Mouse (Mus musculus) adrenal gland, postnatal 4 days (tissue): ENCODE measurements around the gene Vwa7. TPM values are rescaled to one million over a fixed set of nuclear protein-coding genes. Genes with fewer than 3 reads are reported as not detected.
"Not testable (repeated sequence)": the region's sequence is repeated elsewhere in the genome, so short reads cannot be mapped to it uniquely, and the experiment has no call there.

ENCODE experiments used
- DNase-seq, 2 experiments: peaks; one replicate each; pipeline ENCODE4 v3.0.0; 2021 to 2022; ENCODE audit warnings: low spot score in 2 of 2, mixed read lengths in 2 of 2
- total RNA-seq, 2 experiments: library from RNA; stranded (reverse); gene quantifications; 2 replicates each; pipeline ENCODE4 v1.2.3; 2021

The Vwa7 gene
- total RNA-seq, 2 experiments from 2014 or later: 1.2 to 1.5 TPM

DNA sequence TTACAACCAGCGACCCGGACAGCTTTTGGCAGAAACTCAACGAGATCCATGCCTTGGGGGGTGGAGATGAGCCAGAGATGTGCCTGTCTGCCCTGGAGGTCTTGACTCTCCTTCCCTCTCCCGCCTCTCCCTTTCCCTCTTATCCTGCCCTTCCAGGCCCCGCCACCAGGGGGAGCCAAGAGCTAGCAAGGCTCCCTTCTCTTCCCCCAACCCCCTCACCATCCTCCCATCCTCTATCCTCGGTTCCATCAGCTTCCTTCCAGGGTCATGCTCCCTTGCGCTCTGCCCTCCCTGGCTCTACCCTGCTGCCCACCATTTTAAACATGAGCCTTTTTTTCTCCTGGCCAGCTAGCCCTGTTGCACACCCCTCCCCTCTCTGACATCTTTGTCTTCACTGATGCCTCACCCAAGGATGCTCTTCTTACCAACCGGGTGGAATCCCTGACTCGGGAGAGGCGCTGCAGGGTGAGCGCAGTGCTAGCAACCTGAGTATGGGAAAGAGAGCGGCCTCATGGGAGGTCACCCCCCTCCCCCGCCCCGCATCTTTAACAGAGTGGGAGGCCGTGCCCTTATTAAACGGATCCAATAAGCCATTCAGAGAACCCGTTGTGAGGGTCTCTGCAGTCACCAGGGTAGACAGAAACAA lies 4.9 kb downstream of the Vwa7 start:
- DNase-seq: peak; percentile 77 to 85

DNA sequence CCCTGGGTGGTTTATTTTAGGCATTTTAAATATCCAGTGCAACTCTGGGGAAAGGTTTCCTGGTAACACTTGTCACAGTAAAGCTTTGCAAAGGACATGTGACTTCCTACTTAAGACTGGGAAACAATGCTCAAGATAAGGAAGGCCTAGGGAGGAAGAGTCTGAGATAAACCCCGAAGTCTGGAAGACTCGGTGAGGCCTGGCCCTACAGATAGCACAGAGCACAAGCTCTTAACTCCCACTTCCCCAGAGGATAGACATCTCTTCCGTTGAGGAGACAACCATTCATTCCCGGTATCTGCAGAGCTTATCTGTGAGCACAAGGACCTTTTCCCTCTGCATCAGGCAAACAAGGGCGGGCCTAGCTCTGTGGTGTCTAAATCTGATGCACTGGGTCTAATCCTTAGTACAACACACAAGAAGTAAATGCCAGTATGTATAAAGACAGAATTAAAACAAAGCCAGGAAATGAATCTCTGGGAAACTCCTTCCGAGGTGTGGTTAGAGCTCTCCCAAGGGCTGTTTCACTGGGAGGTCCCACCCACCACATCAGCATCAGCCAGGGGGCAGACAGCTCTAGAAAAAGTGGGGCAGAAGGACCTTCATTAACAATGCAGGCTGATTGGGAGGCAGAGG lies 5.6 kb downstream of the Vwa7 start:
- no peak for DNase-seq

DNA sequence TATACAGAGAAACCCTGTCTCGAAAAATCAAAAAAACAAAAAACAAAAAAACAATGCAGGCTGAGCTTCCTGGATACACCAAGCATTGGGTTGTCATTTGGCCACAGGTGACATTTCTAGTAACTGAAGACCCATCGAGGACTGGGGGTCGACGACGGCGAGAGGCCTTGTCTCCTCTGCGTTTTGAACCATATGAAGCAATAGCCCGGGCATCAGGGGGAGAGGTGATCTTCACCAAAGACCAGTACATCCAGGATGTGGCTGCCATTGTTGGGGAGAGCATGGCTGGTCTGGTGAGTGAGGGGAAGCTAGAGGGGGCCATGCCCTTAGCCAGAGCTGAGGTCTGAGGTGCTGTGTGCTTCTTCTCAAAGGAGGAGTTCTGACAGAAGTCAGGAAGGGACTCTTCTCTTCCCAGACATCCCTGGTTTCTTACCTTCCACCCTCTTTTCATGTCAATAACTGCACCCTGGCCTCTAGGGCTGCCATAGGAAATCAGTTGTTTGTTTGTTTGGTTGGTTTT lies 6.2 kb downstream of the Vwa7 start:
- no peak for DNase-seq

DNA sequence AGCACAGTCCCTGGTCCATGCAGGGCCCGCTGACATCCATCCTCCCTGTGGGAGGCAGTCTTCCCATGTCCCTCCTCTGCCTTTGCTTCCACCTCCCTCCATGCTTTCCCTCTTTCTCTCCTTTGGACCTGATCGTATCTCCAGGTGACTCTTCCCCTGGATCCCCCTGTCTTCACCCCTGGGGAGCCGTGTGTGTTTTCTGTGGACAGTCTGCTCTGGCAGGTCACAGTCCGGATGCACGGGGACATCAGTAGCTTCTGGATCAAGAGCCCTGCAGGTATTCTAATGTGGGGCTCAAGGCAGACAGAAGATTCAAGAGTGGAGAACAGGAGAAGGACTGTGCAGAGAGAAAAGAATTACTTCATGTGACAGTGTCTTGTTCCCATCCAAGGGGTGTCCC lies 6.8 kb downstream of the Vwa7 start:
- DNase-seq: no peak

DNA sequence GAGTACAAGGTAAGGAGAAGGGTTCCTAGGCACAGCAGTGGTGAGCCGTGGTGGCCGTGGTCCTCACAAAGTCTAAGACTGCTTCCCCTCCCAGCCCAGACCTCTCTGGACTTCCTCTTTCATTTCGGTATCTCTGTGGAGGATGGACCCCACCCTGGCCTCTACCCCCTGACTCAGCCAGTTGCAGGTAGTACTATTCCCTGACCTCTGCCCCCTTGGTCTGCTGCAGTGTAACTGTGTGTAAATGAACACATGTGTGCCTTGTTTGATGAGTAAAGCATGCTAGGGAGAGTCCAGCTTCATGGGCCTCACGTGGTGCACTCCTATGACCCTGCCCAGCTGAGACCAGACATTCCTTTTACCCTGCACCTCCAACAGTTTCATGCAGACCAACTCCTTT lies 7.4 kb downstream of the Vwa7 start:
- no peak for DNase-seq

DNA sequence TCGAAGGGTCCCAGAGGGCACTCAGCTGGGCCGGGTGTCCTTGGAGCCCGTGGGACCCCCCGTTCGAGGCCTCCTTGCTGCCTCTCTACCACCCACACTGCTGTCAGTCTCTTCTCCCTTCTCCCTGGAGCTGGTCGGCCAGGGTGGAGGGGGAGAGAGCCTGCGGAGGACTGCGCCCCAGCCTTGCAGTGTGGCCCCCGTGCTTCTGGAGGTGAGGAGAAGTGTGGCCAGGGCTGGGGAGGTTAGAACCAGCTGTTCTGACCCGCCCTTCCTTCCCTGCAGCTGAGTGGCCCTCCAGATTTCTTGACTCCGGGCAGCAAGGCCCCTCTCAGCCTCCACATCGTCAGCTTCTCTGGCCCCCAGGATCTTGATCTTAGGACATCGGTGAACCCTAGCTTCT lies 7.9 kb downstream of the Vwa7 start:
- DNase-seq: no peak

DNA sequence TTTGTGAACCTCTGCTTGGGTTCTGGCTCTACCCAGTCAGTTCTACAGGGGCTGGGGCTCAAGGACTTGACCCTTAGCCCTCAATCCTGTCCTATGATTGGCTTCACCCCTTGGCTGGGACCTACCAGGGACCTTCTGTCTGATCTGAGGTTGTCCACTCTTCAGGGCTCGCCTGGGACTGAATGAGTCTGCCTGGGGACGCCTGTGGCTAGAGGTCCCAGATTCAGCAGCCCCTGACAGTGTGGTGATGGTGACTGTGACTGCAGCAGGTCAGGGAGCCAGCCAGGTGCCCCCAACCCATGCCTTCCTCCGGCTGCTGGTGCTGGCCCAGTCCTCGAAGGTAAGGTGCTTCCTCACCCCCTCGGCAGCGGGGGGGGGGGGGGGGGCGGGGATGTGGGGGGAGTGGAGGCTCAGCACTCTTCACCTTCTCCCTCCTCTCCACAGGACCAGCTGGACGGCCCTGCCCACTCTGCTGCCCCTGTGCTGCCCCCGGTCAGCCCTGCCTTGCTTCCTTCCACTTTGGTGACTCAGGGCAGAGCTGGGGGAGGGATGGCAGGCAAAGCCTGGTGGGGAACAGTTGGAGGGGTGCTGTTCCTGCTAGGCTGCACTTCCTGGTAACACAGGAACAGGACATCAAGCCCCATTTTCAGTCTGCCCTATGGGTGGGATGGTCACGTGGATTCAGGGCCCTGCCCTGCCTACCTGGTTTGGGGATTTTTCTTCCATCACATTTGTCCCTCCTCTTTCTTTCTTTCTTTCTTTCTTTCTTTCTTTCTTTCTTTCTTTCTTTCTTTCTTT lies 8.5 kb downstream of the Vwa7 start:
- no peak for DNase-seq

DNA sequence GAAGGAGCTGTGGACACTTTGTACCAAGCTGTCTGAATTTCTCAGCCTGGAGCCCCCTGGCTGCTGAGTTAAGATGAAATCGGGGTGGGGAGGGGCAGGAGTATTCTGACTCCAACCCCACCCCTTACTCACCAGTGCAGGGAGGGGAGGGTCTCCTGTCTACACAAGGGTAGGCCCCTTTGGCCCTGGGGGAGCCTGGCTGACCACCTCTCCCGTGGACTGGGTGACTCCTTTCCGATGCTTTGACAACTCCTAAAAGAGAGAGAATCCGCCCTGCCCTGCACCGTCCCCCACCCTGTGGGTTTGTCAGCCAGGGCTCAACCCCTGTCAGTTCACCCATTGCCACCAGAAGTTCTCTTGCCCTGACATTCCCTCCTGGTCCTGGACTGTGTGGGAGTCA lies 9.8 kb downstream of the Vwa7 start:
- no peak for DNase-seq

DNA sequence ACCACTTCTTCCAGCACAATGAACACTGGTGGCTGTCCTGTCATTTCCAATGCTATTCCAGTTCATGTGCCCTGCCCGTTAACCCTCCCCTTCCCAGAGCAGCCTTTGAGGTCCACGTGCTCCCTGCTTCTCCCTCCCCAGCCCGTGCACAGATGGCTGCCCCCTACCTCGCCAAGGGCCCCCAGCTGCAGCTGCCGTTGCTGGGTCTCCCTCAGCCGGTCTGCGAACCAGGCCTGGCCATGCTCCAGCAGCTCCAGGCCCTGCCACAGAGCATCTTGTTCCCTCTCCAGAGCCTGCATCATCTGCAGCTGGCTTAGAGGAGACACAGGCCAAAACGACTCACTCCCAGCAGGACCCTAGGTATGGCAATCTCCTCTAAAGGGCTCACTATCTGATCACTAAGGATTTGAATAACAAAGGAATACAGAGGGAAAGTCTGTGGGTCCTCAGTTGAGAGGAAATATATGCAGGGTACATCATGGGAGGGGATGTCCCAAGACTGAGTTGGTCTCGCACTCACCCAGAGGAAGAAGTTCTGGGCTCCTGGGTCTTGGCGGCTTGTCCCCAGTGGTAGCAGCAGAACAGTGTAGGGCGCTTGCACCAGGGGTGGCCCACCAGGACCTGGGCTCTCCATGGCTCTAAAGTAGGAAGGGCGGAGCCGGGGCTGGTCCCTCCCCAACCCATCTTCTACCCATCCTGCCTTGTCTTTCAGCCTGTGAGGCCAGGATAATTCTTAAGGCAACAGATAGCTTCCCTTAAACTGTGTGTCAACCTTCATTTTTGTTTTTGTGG lies 11.1 kb downstream of the Vwa7 start, which contains the start of gene Sapcd1:
Gene Sapcd1 (minus strand): TSS at position 740 of the 792 bp plus-strand sequence.
- DNase-seq: no peak

DNA sequence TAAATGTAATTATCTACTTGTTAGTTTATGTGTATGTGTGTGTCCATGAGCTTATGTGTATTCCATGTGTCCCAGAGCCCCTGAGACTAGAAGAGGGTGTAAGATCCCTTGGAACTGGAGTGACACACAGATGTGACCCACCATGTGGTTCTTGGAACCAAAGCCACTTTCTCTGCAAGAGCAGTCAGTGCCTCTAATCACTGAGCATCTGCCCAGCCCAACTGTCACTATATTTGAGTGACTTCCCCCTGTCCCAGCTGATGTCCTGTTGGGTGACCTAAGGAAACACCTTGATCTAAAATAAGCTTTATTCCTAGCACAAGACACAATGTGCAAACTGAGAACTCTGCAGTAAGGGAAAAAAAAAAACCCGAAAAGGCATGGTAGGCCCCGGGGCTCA lies 11.9 kb downstream of the Vwa7 start:
- no peak for DNase-seq

DNA sequence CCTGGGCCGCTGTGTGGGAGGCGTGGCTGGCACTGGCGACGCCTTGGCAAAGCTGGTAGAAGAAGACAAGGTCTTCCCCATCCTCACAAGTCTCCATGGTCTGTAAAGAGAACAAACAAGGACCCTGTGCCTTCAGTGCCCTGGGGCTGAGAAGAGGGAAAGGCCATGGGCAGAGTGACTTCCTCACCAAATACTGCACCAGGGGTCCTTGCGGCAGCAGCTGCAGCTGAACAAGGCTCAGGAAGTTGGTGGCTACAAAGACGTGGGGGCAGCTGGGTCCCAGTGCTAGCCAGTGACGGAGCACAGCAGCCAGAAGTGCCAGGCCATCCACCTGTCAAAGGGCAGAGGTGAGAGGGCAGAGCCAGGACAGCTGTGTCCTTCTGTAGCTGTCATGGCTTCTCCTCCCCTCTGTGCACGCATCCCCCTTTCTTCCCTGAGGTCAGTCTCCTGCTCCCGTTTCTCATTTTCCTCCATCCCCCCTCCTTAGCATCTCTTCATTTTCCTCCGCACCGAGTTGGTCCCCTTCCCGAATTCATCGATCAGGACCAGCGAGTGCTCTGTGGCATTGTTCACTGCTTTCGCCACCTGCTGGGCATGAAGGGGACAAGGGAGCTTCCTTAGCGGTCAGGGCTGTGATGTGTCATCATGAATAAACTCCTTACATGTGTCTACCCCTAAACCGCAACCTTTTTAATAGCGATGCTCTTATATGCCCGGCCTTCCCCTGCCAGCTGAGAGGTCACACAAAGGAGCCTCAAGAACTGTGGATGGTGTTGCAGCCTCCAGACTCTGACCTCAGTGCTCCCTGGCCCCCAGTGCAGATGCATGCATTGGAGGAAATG lies 13.5 kb downstream of the Vwa7 start:
- no peak for DNase-seq

DNA sequence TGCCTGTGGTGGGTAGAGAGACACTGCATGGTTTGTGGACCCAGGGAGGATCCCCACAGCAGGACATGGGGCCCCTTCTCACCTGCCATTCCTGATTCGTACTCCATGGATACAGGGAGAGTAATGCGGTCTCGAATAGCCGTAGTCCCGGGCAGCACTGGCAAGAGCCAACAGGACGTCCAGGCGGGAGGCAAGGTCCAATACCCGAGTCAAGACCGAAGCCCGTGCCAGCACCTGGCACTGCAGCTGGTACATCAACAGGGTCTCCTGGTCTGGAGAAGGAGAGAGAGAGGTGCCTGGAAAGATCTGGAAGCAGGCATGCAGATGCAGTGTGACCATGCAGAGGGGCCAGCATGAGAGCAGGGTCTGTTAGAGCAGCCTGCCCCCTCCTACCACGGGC lies 14.9 kb downstream of the Vwa7 start:
- no peak for DNase-seq

DNA sequence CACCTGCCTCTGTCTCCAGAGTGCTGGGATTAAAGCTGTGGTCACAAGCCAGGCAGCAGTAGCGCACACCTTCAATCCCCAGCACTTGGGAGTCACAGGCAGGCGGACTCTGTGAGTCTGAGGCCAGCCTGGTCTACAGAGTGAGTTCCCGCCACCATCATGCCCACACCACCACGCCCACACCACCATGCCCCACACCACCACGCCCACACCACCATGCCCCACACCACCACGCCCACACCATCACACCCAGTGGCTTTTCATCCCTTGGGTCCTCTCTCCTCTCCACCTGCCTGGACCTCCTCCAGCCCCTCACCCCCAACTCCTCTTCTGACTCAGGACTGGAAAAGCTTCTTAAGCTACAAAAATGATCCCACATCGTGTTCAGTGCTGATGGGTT lies 15.5 kb downstream of the Vwa7 start:
- DNase-seq: no peak

DNA sequence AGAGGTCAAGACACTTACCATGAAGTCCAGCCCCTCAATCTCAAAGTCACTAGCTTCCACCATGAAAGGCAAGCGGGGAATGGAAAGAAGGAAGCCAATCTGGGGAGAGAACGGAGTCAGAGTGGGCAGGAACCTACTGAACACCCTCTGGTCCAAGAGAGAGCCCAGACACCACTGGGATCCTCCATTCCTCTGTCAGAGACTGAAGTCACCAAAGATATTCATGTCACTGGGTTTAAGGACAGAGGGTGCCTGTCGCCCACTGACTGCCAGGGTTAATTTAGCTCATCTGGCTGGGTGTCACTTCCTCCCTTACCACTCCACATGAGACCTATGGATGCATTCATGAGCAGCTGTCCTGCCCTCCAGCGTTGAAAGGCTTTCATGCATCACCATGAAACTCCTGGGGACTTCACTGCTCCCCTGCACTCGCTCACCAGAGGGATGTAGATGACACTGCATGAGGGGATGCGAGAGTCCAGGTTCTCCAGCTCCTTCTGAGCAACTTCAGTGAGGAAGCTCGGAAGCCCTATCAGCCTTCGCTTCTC lies 16.0 kb downstream of the Vwa7 start:
- DNase-seq: no peak

DNA sequence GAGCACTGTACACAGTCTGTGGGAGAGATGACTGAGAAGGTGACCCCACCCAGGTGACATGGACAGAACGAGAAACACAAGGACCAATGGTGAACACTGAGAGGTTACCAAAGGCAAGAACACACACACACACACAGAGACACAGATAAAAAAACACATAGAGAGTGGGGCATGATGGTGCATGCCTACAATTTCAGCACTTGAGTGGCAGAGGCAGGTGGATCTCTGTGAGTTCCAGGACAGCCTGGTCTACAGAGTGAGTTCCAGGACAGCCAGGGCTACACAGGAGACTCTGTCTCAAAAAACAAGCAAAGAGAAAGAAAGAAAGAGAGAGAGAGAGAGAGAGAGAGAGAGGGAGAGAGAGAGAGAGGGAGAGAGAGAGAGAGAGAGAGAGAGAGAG lies 17.3 kb downstream of the Vwa7 start:
- DNase-seq: not testable (repeated sequence)

DNA sequence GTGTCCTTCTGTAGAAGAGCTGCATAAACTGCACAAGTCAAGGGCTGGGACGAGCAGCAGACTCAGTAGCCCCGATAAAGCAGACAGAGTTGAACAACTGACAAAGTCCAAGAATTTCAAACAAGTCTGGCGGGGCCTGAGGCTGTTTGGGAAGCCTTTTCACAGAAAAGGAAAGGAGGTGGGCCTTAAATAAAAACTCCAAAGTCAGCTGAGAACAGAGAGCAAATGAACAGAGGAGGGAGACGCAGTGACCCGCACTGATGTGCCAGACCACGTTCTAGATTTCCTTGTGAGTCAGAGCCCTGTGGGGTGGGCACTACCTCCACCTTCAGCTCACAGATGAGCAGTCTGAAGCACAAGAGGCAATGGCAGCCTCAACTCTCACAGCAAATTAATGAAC lies 18.5 kb downstream of the Vwa7 start:
- no peak for DNase-seq

DNA sequence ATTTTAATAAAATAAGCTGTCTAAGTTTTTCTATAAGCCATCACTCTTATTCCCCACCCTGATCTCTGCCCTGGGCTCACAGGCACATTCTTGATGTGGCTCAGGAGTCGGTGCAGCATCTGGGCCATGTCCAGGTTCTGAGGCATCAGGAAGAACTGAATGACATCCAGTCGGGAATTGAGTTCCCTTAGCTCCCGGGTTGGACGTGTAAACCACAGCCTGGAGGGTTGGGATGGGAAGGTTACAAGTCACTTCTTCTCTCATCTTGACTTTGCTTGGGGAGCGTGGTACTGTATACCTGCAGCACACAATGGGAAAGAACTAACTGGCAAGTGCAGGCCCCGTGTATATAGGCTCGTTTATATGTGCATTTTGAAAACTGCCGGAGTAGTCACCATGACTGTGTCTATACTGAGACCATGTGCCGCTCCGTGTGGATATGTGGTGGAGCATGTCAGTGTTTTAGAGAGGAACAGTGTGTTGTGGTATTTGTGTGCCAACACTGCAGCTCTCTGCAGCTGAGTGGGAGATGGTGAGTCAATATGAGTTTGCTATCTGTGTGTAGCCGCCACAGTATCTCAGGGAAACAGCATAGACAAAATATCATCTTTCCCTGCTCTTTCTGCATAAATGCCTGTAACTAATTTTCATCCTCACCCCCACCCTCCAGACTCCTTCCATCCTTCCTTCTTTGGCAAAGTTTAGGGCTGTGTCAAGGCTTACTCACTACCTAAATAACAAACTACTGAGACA lies 22.9 kb downstream of the Vwa7 start:
- no peak for DNase-seq

DNA sequence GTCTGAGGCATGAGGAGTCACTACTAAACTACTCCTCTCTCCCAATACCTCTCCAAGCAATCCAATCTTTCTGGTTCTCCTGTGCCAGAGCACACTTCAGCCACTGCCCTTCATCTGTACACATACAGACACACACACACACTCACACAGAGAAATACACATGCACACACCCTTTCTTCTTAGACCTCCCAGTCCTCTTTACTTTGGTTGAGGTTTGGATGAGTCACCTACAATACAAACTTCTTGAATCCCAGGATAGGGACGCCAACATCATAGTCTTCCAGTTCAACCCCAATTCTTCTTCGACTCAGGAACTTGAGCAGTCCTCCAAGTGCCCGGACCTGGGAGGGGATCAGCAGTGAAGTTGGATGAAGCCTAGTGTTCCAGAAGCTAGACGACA lies 27.4 kb downstream of the Vwa7 start:
- no peak for DNase-seq
